Mouse (Mus musculus) lung, postnatal 0 days (tissue): ENCODE measurements at regions not wholly inside any gene's neighbourhood (a gene's known extent, or its start where the extent isn't known, plus 50 kb on each side); places are given as distances from the start of the nearest gene placed in this dataset.

Source experiments
- ATAC-seq: fragments of 200-750 bp; cut with Nextera tagmentation; 2 replicates; pipeline ENCODE4 v1.8.0; 2017; ENCODE audit warnings: moderate library complexity
- DNase-seq: peaks from one replicate; pipeline ENCODE4 v3.0.0-alpha.2; 2016; ENCODE audit warnings: low spot score
- H3K27ac ChIP-seq: fragments of 300-500 bp; sonication (generic); 2 replicates; pipeline ENCODE4 v1.5.1; 2014; ENCODE audit warnings: antibody characterized with exemption, mild to moderate bottlenecking, low read length, mixed read lengths
- H3K27me3 ChIP-seq: fragments of 300-500 bp; sonication (generic); replicated peaks from 2 replicates; pipeline ENCODE4 v1.6.1; 2014; ENCODE audit warnings: low read length, mixed read lengths; ENCODE audit not compliant: insufficient read depth
- H3K36me3 ChIP-seq: fragments of 300-500 bp; sonication (generic); 2 replicates; pipeline ENCODE4 v1.6.1; 2014; ENCODE audit warnings: low read length, mixed read lengths; ENCODE audit not compliant: insufficient read depth
- H3K4me1 ChIP-seq: fragments of 300-500 bp; sonication (generic); 2 replicates; pipeline ENCODE4 v1.6.1; 2014; ENCODE audit warnings: antibody characterized with exemption, low read depth, low read length, mixed read lengths; ENCODE audit not compliant: insufficient read depth
- H3K4me2 ChIP-seq: fragments of 300-500 bp; sonication (generic); replicated peaks from 2 replicates; pipeline ENCODE4 v1.6.1; 2014; ENCODE audit warnings: low read depth, mild to moderate bottlenecking, low read length, moderate library complexity, mixed read lengths
- H3K4me3 ChIP-seq: fragments of 300-500 bp; sonication (generic); 2 replicates; pipeline ENCODE4 v1.5.1; 2014; ENCODE audit warnings: low read depth, low read length
- H3K9ac ChIP-seq: fragments of 300-500 bp; sonication (generic); replicated peaks from 2 replicates; pipeline ENCODE4 v1.6.1; 2014; ENCODE audit warnings: low read depth, mild to moderate bottlenecking
- H3K9me3 ChIP-seq: fragments of 300-500 bp; sonication (generic); 2 replicates; pipeline ENCODE4 v1.6.1; 2016; ENCODE audit warnings: low read length, mixed read lengths
- CTCF ChIP-seq: IDR thresholded peaks from 2 replicates; pipeline ENCODE4 v1.5.1; 2016; ENCODE audit warnings: antibody characterized with exemption, mild to moderate bottlenecking
- EP300 ChIP-seq: IDR thresholded peaks from 2 replicates; pipeline ENCODE4 v1.6.1; 2016; ENCODE audit warnings: antibody characterized with exemption, mild to moderate bottlenecking, control low read depth
- WGBS: fragments of 180-500 bp; shearing (Covaris S2); extraction: QIAGEN DNeasy Blood & Tissue Kit; methylation state at CpG from one replicate; pipeline ENCODE4 v1.1.7; 2014; 5-methylcytosine and 5-hydroxymethylcytosine counted together

DNA sequence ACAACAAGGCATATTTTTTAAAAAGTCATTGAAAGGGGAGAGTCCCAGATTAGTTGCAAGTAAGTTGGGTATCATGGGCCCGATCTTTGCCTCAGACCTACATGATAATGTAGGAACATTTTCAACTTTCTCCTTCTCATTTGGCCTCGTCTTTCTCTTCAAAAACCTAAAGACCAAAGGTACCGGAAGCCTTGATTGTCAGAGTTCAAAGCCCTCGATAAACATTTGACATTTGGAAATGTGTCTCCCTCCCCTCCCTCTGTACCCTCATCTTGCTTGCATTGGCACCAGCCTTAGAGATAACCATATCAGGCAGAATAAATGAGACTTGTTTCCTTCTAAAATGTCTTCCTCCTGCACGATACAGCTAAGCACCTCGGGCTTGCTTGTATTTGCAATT is 302.8 kb downstream of the Ets1 start:
- no peak for ATAC-seq
- 78% methylated on average over 6 of the region's 6 CpGs for WGBS
- no peaks in the 10 kb centered on the region for H3K9me3 ChIP-seq

DNA sequence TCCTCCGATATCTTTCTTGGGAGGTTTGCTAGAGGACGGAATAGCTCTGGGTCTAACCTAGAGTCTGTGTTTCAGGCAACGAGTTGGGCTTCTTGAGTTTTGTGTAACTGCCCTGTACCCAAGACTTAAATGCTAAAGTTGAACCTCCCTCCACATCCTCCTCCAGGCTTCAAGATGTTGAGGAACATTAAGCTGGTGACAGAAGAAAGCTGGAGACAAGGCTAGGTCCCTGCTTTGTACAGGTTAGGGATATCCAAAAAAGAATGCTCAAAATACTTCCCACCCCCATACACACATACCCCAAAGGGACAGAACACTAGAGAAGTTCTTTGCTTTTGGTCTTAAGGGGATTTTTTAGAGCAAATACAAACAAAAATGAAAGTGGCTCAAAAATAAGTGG is 303.6 kb downstream of the Ets1 start:
- 96% methylated on average over 3 of the region's 3 CpGs for WGBS

More for the DNA sequence above, 302.8 kb downstream of the Ets1 start:
- DNase-seq, result no peak
- Histone ChIP-seq H3K36me3 (no peaks in the 10 kb centered on the region), H3K27ac (no peak overlapping the region), H3K9ac (no peak overlapping the region), H3K4me3 (no peak overlapping the region), H3K27me3 (no peaks in the 10 kb centered on the region), H3K4me2 (no peak overlapping the region), H3K4me1 (peaks cover 5% of the 10 kb centered on the region; the same call in 1 of the 2 replicates)
- no peak for TF ChIP-seq CTCF
- no peak for TF ChIP-seq EP300

DNA sequence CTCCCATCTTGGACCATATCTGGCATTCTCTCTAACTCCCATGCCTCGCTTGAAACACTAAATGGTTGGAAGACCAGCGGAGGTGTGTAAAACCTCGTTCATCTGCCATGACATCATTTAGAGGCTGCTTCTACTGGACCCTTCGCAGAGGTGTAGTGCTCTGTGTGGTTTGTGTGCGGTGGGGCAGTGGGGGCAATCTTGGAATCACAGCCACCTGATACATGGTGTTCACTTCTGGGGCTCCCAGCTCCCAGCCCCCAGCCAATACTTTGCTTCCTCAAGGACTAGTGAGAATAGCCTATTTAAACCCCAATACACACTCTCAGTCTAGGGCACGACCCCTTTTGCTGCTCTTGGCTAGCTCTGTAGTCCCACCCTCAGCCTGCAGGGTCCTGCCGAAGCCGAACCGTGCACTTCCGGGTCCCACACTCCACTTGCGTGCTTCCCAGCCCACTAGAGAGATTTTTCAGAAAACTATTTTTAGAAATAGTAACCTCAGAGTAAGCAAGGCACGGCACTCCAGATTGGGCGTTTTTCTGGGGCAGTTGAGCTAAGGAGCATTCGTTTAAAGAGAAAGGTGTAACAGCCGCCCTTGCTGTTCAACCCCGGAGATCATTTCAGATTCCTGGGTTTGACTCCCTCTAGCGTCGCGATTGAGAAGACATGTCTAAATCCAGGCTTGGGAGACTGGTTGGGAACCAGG is 304.2 kb downstream of the Ets1 start:
- peaks cover 5% of the 10 kb centered on the region; the same call in 1 of the 2 replicates for H3K4me1 ChIP-seq
- H3K27ac ChIP-seq, result peak overlapping the region; percentile 80
- H3K9ac ChIP-seq, result no peak overlapping the region; the same call in 1 of the 2 replicates
- TF ChIP-seq EP300 (no peak), CTCF (peak; percentile 79)
- peak overlapping the region; percentile 59 for H3K4me2 ChIP-seq
- no peaks in the 10 kb centered on the region for H3K36me3 ChIP-seq
- no peaks in the 10 kb centered on the region for H3K9me3 ChIP-seq
- H3K4me3 ChIP-seq, result peak overlapping the region; percentile 26
- ATAC-seq (peak; percentile 78), DNase-seq (peak; percentile 93)
- WGBS, result 17% methylated on average over 19 of the region's 19 CpGs
- no peaks in the 10 kb centered on the region for H3K27me3 ChIP-seq

More for the DNA sequence above, 303.6 kb downstream of the Ets1 start:
- Histone ChIP-seq H3K27ac (peak overlapping the region; percentile 80), H3K27me3 (no peaks in the 10 kb centered on the region), H3K36me3 (no peaks in the 10 kb centered on the region), H3K4me3 (no peak overlapping the region), H3K9me3 (no peaks in the 10 kb centered on the region), H3K4me1 (peaks cover 5% of the 10 kb centered on the region; the same call in 1 of the 2 replicates), H3K4me2 (no peak overlapping the region), H3K9ac (no peak overlapping the region)
- DNase-seq (no peak), ATAC-seq (no peak)
- no peak for TF ChIP-seq CTCF
- no peak for TF ChIP-seq EP300

DNA sequence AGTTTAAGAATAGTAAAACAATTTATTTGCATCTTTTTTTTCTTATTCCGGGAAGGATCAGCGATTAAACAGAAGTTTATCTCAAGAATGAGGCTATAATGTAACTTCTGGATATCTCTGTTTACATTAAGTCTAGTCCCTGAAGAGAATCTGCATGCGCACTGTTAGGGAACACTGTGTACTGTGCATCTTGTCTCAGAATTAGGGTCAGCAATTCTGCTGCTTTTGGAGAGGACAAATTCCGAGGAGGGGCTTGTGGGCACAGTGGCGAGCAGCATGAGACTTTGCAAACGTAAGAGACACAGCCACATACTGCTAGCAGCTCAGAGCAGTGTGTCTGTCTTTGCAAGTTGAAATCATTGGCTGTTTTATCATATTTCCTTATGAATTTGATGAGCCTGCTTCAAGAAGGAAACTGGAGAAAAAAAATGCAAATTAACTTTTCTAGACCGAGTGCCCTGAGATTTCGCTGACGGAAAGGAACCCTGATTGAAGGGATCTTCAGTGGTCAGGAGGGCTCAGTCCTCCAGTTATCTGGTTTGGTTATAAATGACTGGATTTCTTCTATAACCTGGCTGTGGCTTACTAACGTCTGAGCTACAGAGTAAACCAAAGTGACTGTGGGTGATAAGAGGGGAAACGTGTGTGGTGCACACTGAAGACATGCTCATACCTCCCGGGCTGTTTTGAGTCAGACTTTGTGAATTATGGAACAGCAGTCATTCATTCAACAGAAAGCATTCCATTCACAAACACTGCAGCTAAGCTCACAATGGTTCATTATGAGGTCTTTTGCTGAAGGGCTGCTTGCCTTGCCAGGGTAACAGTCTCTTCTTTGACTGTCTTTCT is 305.1 kb downstream of the Ets1 start:
- Histone ChIP-seq H3K36me3 (no peaks in the 10 kb centered on the region), H3K4me2 (peak overlapping the region; percentile 59), H3K9me3 (no peaks in the 10 kb centered on the region), H3K4me1 (peaks cover 5% of the 10 kb centered on the region; the same call in 1 of the 2 replicates), H3K27ac (peak overlapping the region; percentile 80), H3K4me3 (peak overlapping the region; percentile 26; the same call in 1 of the 2 replicates), H3K27me3 (no peaks in the 10 kb centered on the region), H3K9ac (no peak overlapping the region)
- ATAC-seq, result peak; percentile 88
- WGBS, result 13% methylated on average over 12 of the region's 12 CpGs
- TF ChIP-seq EP300 (peak; percentile 99), CTCF (no peak)
- DNase-seq, result peak; percentile 87

DNA sequence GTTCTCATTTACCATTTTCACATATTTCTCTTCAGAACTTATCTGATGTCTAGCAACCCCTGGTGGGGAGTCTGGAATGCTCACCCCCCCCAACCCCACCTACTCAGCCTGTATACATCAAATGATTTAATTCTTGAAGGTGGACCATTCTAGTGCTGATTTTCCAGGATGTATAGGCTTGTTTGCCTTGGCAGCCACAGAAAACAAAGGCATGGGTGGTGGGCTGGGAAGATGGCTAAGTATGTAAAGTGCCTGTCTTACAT is 305.7 kb downstream of the Ets1 start:
- no peaks in the 10 kb centered on the region for H3K36me3 ChIP-seq

DNA sequence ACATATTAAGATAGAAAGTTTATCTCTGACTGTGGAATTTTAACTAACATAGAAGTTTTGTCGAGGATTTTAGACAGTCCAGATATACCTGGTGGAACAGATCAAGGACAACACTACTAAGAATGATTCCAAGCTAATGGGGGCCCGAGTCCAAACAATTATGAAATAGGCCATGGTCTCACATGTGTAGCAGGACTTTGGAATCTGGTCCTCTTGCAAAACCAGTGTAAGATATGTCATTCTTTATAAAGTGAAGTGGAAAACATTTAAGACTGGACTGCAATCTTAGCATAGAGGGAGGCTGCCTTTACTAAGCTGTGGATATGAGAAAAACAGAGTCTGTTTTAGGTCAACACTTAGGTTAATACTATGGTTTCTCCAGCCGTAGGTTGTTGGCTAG is 311.2 kb downstream of the Ets1 start:
- H3K9me3 ChIP-seq, result no peaks in the 10 kb centered on the region
- ATAC-seq (peak; percentile 33; the same call in 1 of the 2 replicates), DNase-seq (peak; percentile 68)
- H3K27ac ChIP-seq, result no peak overlapping the region
- no peak overlapping the region for H3K4me3 ChIP-seq
- H3K9ac ChIP-seq, result no peak overlapping the region
- TF ChIP-seq EP300 (no peak), CTCF (no peak)
- no peak overlapping the region for H3K4me2 ChIP-seq
- H3K4me1 ChIP-seq, result no peaks in the 10 kb centered on the region
- no peaks in the 10 kb centered on the region for H3K27me3 ChIP-seq
- 67% methylated on average over 3 of the region's 3 CpGs for WGBS
- H3K36me3 ChIP-seq, result no peaks in the 10 kb centered on the region

More for the DNA sequence above, 305.7 kb downstream of the Ets1 start:
- DNase-seq (no peak), ATAC-seq (no peak)
- peak overlapping the region; percentile 51 for H3K27ac ChIP-seq
- H3K9me3 ChIP-seq, result no peaks in the 10 kb centered on the region
- H3K4me1 ChIP-seq, result peaks cover 5% of the 10 kb centered on the region; the same call in 1 of the 2 replicates
- H3K4me3 ChIP-seq, result no peak overlapping the region
- H3K4me2 ChIP-seq, result no peak overlapping the region
- H3K27me3 ChIP-seq, result no peaks in the 10 kb centered on the region
- H3K9ac ChIP-seq, result no peak overlapping the region
- TF ChIP-seq EP300 (no peak), CTCF (peak; percentile 39; the same call in 1 of the 2 replicates)
